ENCODE assay signal across 17 mouse cellular contexts in the genomic region with DNA sequence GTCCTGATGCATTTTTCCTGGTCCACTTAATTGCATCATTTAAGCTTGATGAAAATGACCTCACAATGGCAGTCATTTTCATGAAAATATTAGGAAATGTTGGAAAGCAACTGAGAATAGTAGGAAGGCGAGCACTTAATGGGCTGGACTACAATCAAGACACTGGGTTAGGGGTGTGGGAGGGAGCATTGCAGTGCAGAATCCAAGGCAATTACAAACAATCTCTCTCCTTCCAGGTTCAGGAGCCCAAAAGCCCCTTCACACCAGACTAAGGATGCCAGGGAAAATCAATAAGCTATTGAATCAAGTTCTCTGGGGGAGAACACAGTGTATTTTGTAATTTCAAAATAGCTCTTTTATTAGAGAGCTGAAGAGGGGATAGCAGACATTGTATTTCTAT.
DNase-seq lines count a peak whose midpoint lies in the region; ATAC-seq and TF ChIP-seq lines count a peak whose summit lies in the region.
"Had no signal": no experiment of that assay in that cellular context is flagged by ENCODE, and none has a peak within 500 bp of the region (broad histone marks: within the 10 kb centered on the region; RNA-seq: fewer than 3 reads in every experiment).

No protein-coding gene starts in this region.

- no peak overlapping the region for H3K4me3 ChIP-seq in hindbrain, embryonic 14.5 days (replicated peaks; ENCODE audit: low read length)
- H3K4me3 ChIP-seq in hindbrain, embryonic 10.5 days, result no peak overlapping the region
- H3K4me3 ChIP-seq in midbrain, embryonic 11.5 days (ENCODE audit: low read depth, low read length), result no peak overlapping the region
- no peak overlapping the region for H3K4me3 ChIP-seq in midbrain, embryonic 10.5 days
- H3K4me3 ChIP-seq in midbrain, embryonic 14.5 days (replicated peaks; ENCODE audit: low read depth, low read length), result no peak overlapping the region
- no peak overlapping the region for H3K4me3 ChIP-seq in heart, adult 2 months
- H3K4me3 ChIP-seq: embryonic facial prominence, embryonic 10.5 days; gastrocnemius, adult 2 months; heart, embryonic 13.5 days had no signal

- no peak overlapping the region for H3K9ac ChIP-seq in hindbrain, embryonic 14.5 days
- no peak overlapping the region for H3K9ac ChIP-seq in midbrain, embryonic 11.5 days (ENCODE audit: low read length)
- H3K9ac ChIP-seq in midbrain, embryonic 14.5 days (replicated peaks; ENCODE audit: low read length), result no peak overlapping the region
- H3K9ac ChIP-seq in heart, adult 2 months (ENCODE audit: low read depth, low read length), result no peak overlapping the region
- H3K9ac ChIP-seq: heart, embryonic 13.5 days had no signal

- no peak for TF ChIP-seq CTCF in heart, adult 2 months (IDR thresholded peaks at IDR 0.05)

- TF ChIP-seq POLR2A in heart, adult 2 months (IDR thresholded peaks at IDR 0.05; ENCODE audit: insufficient read depth, low read depth, low read length), result no peak

- H3K4me1 ChIP-seq in hindbrain, embryonic 14.5 days (replicated peaks; ENCODE audit: control insufficient read depth, insufficient read depth, low read length), result no peaks in the 10 kb centered on the region
- no peaks in the 10 kb centered on the region for H3K4me1 ChIP-seq in hindbrain, embryonic 10.5 days (replicated peaks)
- H3K4me1 ChIP-seq in midbrain, embryonic 11.5 days (ENCODE audit: control insufficient read depth, insufficient read depth, low read length), result no peaks in the 10 kb centered on the region; the same call in 1 of the 2 replicates
- peaks cover 6% of the 10 kb centered on the region; the same call in 1 of the 2 replicates for H3K4me1 ChIP-seq in midbrain, embryonic 10.5 days
- H3K4me1 ChIP-seq in midbrain, embryonic 14.5 days (ENCODE audit: control insufficient read depth, insufficient read depth, low read length), result peaks cover 7% of the 10 kb centered on the region
- no peaks in the 10 kb centered on the region for H3K4me1 ChIP-seq in heart, adult 2 months (ENCODE audit: control insufficient read depth, insufficient read depth, low read length)
- H3K4me1 ChIP-seq: embryonic facial prominence, embryonic 10.5 days; heart, embryonic 13.5 days had no signal

- no peak for ATAC-seq in hindbrain, embryonic 14.5 days (ENCODE audit: low FRiP score)
- ATAC-seq in midbrain, embryonic 11.5 days (ENCODE audit: low FRiP score), result no peak
- no peak for ATAC-seq in midbrain, embryonic 14.5 days (ENCODE audit: low FRiP score, low TSS enrichment)
- ATAC-seq: forebrain, embryonic 14.5 days; inflammation-experienced regulatory T-cells, adult 6 months had no signal

- H3K27ac ChIP-seq in hindbrain, embryonic 14.5 days, result peak overlapping the region; percentile 59
- H3K27ac ChIP-seq in hindbrain, embryonic 10.5 days, result no peak overlapping the region
- no peak overlapping the region for H3K27ac ChIP-seq in midbrain, embryonic 11.5 days (ENCODE audit: low read depth, low read length)
- no peak overlapping the region for H3K27ac ChIP-seq in midbrain, embryonic 10.5 days (replicated peaks)
- peak overlapping the region; percentile 46; the same call in 1 of the 2 replicates for H3K27ac ChIP-seq in midbrain, embryonic 14.5 days (replicated peaks; ENCODE audit: low read depth, low read length)
- no peak overlapping the region for H3K27ac ChIP-seq in heart, adult 2 months
- H3K27ac ChIP-seq: embryonic facial prominence, embryonic 10.5 days; gastrocnemius, adult 2 months; heart, embryonic 13.5 days had no signal

- intact Hi-C loops in heart, adult 2 months (cut with DNase I), result no loop called here

- no peaks in the 10 kb centered on the region for H3K79me2 ChIP-seq in heart, adult 2 months (replicated peaks; ENCODE audit: control insufficient read depth, insufficient read depth, low read length)

- H3K27me3 ChIP-seq in hindbrain, embryonic 14.5 days (ENCODE audit: control insufficient read depth, insufficient read depth, low read length), result no peaks in the 10 kb centered on the region
- H3K27me3 ChIP-seq in hindbrain, embryonic 10.5 days (ENCODE audit: insufficient read depth, poor library complexity, severe bottlenecking), result no peaks in the 10 kb centered on the region
- no peaks in the 10 kb centered on the region for H3K27me3 ChIP-seq in midbrain, embryonic 11.5 days (ENCODE audit: control insufficient read depth, insufficient read depth, low read length)
- no peaks in the 10 kb centered on the region for H3K27me3 ChIP-seq in midbrain, embryonic 10.5 days (ENCODE audit: low read depth, poor library complexity, severe bottlenecking)
- H3K27me3 ChIP-seq in midbrain, embryonic 14.5 days (ENCODE audit: control insufficient read depth, insufficient read depth, low read length), result no peaks in the 10 kb centered on the region
- H3K27me3 ChIP-seq in heart, adult 2 months (ENCODE audit: control insufficient read depth, insufficient read depth, low read length), result no peaks in the 10 kb centered on the region
- H3K27me3 ChIP-seq: heart, embryonic 13.5 days had no signal

- no peak for TF ChIP-seq EP300 in heart, adult 2 months (IDR thresholded peaks at IDR 0.05; ENCODE audit: insufficient read depth, low read depth, low read length)

- no peaks in the 10 kb centered on the region for H3K9me3 ChIP-seq in hindbrain, embryonic 14.5 days (ENCODE audit: control insufficient read depth, low read length)
- no peaks in the 10 kb centered on the region for H3K9me3 ChIP-seq in hindbrain, embryonic 10.5 days
- H3K9me3 ChIP-seq in midbrain, embryonic 11.5 days (ENCODE audit: control insufficient read depth, low read length), result no peaks in the 10 kb centered on the region
- no peaks in the 10 kb centered on the region for H3K9me3 ChIP-seq in midbrain, embryonic 10.5 days (replicated peaks)
- H3K9me3 ChIP-seq in midbrain, embryonic 14.5 days (ENCODE audit: control insufficient read depth, low read length), result no peaks in the 10 kb centered on the region
- H3K9me3 ChIP-seq: embryonic facial prominence, embryonic 10.5 days; heart, embryonic 13.5 days had no signal

- H3K4me2 ChIP-seq in hindbrain, embryonic 14.5 days (replicated peaks), result no peak overlapping the region
- H3K4me2 ChIP-seq in midbrain, embryonic 11.5 days, result no peak overlapping the region
- H3K4me2 ChIP-seq in midbrain, embryonic 14.5 days (ENCODE audit: low read length), result no peak overlapping the region
- H3K4me2 ChIP-seq: heart, embryonic 13.5 days had no signal

- WGBS in hindbrain, embryonic 14.5 days, result 77% methylated on average over 1 of the region's 1 CpGs
- 72% methylated on average over 1 of the region's 1 CpGs for whole genome bisulfite sequencing in hindbrain, embryonic 10.5 days
- 77% methylated on average over 1 of the region's 1 CpGs for WGBS in midbrain, embryonic 11.5 days
- WGBS in midbrain, embryonic 10.5 days, result 89% methylated on average over 1 of the region's 1 CpGs
- WGBS in midbrain, embryonic 14.5 days, result 67% methylated on average over 1 of the region's 1 CpGs
- WGBS in heart, adult 2 months, result 53% methylated on average over 1 of the region's 1 CpGs

- no peak for DNase-seq in hindbrain, embryonic 14.5 days (ENCODE audit: low spot score)
- DNase-seq in hindbrain, embryonic 10.5 days (ENCODE audit: low spot score), result no peak
- DNase-seq in midbrain, embryonic 11.5 days (ENCODE audit: low spot score, missing footprints), result peak; percentile 37
- DNase-seq in midbrain, embryonic 10.5 days (ENCODE audit: low spot score), result no peak
- DNase-seq in midbrain, embryonic 14.5 days, result peak; percentile 21
- no peak for DNase-seq in heart, adult 2 months
- DNase-seq in cerebellum, adult 8-10 months, result no peak
- DNase-seq: adrenal gland, postnatal 10 days; cerebellum, adult 11-12 months; cerebellum, adult 9-11 months; gastrocnemius, adult 2 months; gastrocnemius, postnatal 25 days; heart, postnatal 4 days had no signal

- no peaks in the 10 kb centered on the region for H3K36me3 ChIP-seq in hindbrain, embryonic 14.5 days (replicated peaks; ENCODE audit: control insufficient read depth, insufficient read depth)
- H3K36me3 ChIP-seq in hindbrain, embryonic 10.5 days, result no peaks in the 10 kb centered on the region
- H3K36me3 ChIP-seq in midbrain, embryonic 11.5 days (ENCODE audit: control insufficient read depth, insufficient read depth, low read length), result no peaks in the 10 kb centered on the region
- H3K36me3 ChIP-seq in midbrain, embryonic 10.5 days, result no peaks in the 10 kb centered on the region
- no peaks in the 10 kb centered on the region for H3K36me3 ChIP-seq in midbrain, embryonic 14.5 days (ENCODE audit: control insufficient read depth, insufficient read depth, low read length)
- no peaks in the 10 kb centered on the region for H3K36me3 ChIP-seq in heart, adult 2 months (ENCODE audit: control insufficient read depth, insufficient read depth, low read length)
- H3K36me3 ChIP-seq: embryonic facial prominence, embryonic 10.5 days; heart, embryonic 13.5 days had no signal

Comparison
In these comparisons a context has a peak if more than half of its experiments do, and no peak if none do; other contexts are left out.
1. DNase-seq: peak in midbrain, embryonic 11.5 days (single experiment) and midbrain, embryonic 14.5 days (single experiment); none in hindbrain, embryonic 14.5 days (single experiment), hindbrain, embryonic 10.5 days (single experiment), midbrain, embryonic 10.5 days (single experiment), heart, adult 2 months (0 of 2) and cerebellum, adult 8-10 months (single experiment).
2. H3K27ac ChIP-seq: peak in hindbrain, embryonic 14.5 days (single experiment) and midbrain, embryonic 14.5 days (single experiment); none in hindbrain, embryonic 10.5 days (single experiment), midbrain, embryonic 11.5 days (single experiment), midbrain, embryonic 10.5 days (single experiment) and heart, adult 2 months (single experiment).